Mouse (Mus musculus) monocyte, adult 2 months (primary cell): ENCODE results near the gene Rgs9bp.
A peak's percentile ranks its signal among the peaks of the same experiment; 100 is the strongest.
"Not testable (repeated sequence)": the region's sequence is repeated elsewhere in the genome, so short reads cannot be mapped to it uniquely, and the experiment has no call there.

ENCODE experiments used
- DNase-seq, 2 experiments: peaks; one replicate each; pipeline ENCODE4 v3.0.0; 2022; ENCODE audit warnings: low spot score in 2 of 2, low read depth in 1 of 2

The Rgs9bp gene

GRCm38 (mm10) chr7:35584068-35584785 is 1.2 kb downstream of the Rgs9bp start:
- no peak for DNase-seq

GRCm38 (mm10) chr7:35583476-35584025 is 1.8 kb downstream of the Rgs9bp start:
- no peak for DNase-seq

GRCm38 (mm10) chr7:35582719-35583118 is 2.7 kb downstream of the Rgs9bp start:
- no peak for DNase-seq

GRCm38 (mm10) chr7:35579849-35580248 is 5.5 kb downstream of the Rgs9bp start:
- DNase-seq, result peak in 1 of 2 experiments; percentile 6

GRCm38 (mm10) chr7:35570883-35571282 is 14.5 kb downstream of the Rgs9bp start:
- not testable (repeated sequence) for DNase-seq

GRCm38 (mm10) chr7:35569724-35570123 is 15.7 kb downstream of the Rgs9bp start:
- DNase-seq, result not testable (repeated sequence)

GRCm38 (mm10) chr7:35565965-35566364 is 19.4 kb downstream of the Rgs9bp start:
- DNase-seq, result not testable (repeated sequence)

GRCm38 (mm10) chr7:35564872-35565271 is 20.5 kb downstream of the Rgs9bp start:
- DNase-seq, result not testable (repeated sequence)

GRCm38 (mm10) chr7:35564067-35564865 is 21.1 kb downstream of the Rgs9bp start:
- no peak for DNase-seq

GRCm38 (mm10) chr7:35563071-35563470 is 22.3 kb downstream of the Rgs9bp start:
- no peak for DNase-seq

- DNase-seq, result no peak
Observed at GRCm38 (mm10) chr7:35559838-35560237, 25.5 kb downstream of the Rgs9bp start.

GRCm38 (mm10) chr7:35558681-35559080 is 26.7 kb downstream of the Rgs9bp start:
- no peak for DNase-seq

- no peak for DNase-seq
Observed at GRCm38 (mm10) chr7:35557577-35557976, 27.8 kb downstream of the Rgs9bp start.

- no peak for DNase-seq
Observed at GRCm38 (mm10) chr7:35556905-35557304, 28.5 kb downstream of the Rgs9bp start.

- no peak for DNase-seq
Observed at GRCm38 (mm10) chr7:35556205-35556603, 29.2 kb downstream of the Rgs9bp start, which contains the start of gene Nudt19. Gene Nudt19 (minus strand): TSS chr7:35556304.

- DNase-seq, result peak; percentile 59 to 76
Observed at GRCm38 (mm10) chr7:35555224-35556204, 29.9 kb downstream of the Rgs9bp start.

GRCm38 (mm10) chr7:35554605-35555175 is 30.7 kb downstream of the Rgs9bp start:
- DNase-seq, result no peak

GRCm38 (mm10) chr7:35553751-35554604 is 31.4 kb downstream of the Rgs9bp start:
- DNase-seq, result no peak

GRCm38 (mm10) chr7:35545881-35546280 is 39.5 kb downstream of the Rgs9bp start:
- peak in 1 of 2 experiments; percentile 16 for DNase-seq
